Mouse (Mus musculus) kidney, postnatal 0 days (tissue): ENCODE measurements around the gene Rnase13. TPM values are rescaled to one million over a fixed set of nuclear protein-coding genes. Genes with fewer than 3 reads are reported as not detected.

Experiments used
- ATAC-seq: fragments of 200-750 bp; cut with Nextera tagmentation; replicated peaks from 2 replicates; pipeline ENCODE4 v1.8.0; 2017; ENCODE audit warnings: low read depth, moderate number of reproducible peaks, moderate TSS enrichment, moderate library complexity; ENCODE audit not compliant: low FRiP score
- DNase-seq: peaks from one replicate; pipeline ENCODE4 v3.0.0-alpha.2; 2016; ENCODE audit warnings: low spot score
- H3K27ac ChIP-seq: fragments of 300-500 bp; sonication (generic); 2 replicates; pipeline ENCODE4 v1.5.1; 2014; ENCODE audit warnings: mild to moderate bottlenecking
- H3K27me3 ChIP-seq: fragments of 300-500 bp; sonication (generic); 2 replicates; pipeline ENCODE4 v1.6.1; 2014; ENCODE audit warnings: low read length, mixed read lengths; ENCODE audit not compliant: insufficient read depth
- H3K36me3 ChIP-seq: fragments of 300-500 bp; sonication (generic); 2 replicates; pipeline ENCODE4 v1.6.1; 2014; ENCODE audit warnings: low read length, mixed read lengths; ENCODE audit not compliant: insufficient read depth
- H3K4me1 ChIP-seq: fragments of 300-500 bp; sonication (generic); replicated peaks from 2 replicates; pipeline ENCODE4 v1.6.1; 2014; ENCODE audit warnings: antibody characterized with exemption, low read length, mixed read lengths; ENCODE audit not compliant: insufficient read depth
- H3K4me2 ChIP-seq: fragments of 300-500 bp; sonication (generic); 2 replicates; pipeline ENCODE4 v1.6.1; 2014; ENCODE audit warnings: mild to moderate bottlenecking, low read length, moderate library complexity, mixed read lengths
- H3K4me3 ChIP-seq: fragments of 300-500 bp; sonication (generic); replicated peaks from 2 replicates; pipeline ENCODE4 v1.5.1; 2014; ENCODE audit warnings: low read depth, low read length
- H3K9ac ChIP-seq: fragments of 300-500 bp; sonication (generic); 2 replicates; pipeline ENCODE4 v1.6.1; 2014; ENCODE audit warnings: low read depth, low read length
- H3K9me3 ChIP-seq: fragments of 300-500 bp; sonication (generic); replicated peaks from 2 replicates; pipeline ENCODE4 v1.6.1; 2016; ENCODE audit warnings: low read length, inconsistent platforms, mixed read lengths
- CTCF ChIP-seq: IDR thresholded peaks from 2 replicates; pipeline ENCODE4 v1.5.1; 2016; ENCODE audit warnings: antibody characterized with exemption, low read depth, mild to moderate bottlenecking, moderate library complexity
- WGBS: fragments of 180-500 bp; shearing (Covaris S2); extraction: QIAGEN DNeasy Blood & Tissue Kit; methylation state at CpG from one replicate; pipeline ENCODE4 v1.1.7; 2014; 5-methylcytosine and 5-hydroxymethylcytosine counted together
- polyA plus RNA-seq: library from polyadenylated mRNA; unstranded; fragments of >200 nt; fragmentation: Nextera tagmentation; extraction: Ambion mirVana; gene quantifications from 2 replicates; pipeline ENCODE4 v1.2.1, GENCODE M21; 2015

Gene Rnase13
- polyA plus RNA-seq, 1 experiment from 2014 or later, result not detected

- H3K27me3 ChIP-seq, result no peaks in the 10 kb centered on the region
- no peaks in the 10 kb centered on the region for H3K36me3 ChIP-seq
- no peak overlapping the region for H3K27ac ChIP-seq
- no peak overlapping the region for H3K9ac ChIP-seq
- H3K4me3 ChIP-seq, result no peak overlapping the region
- no peaks in the 10 kb centered on the region for H3K4me1 ChIP-seq
- 75% methylated on average over 4 of the region's 4 CpGs for WGBS
- no peak for TF ChIP-seq CTCF
- no peak overlapping the region for H3K4me2 ChIP-seq
- ATAC-seq (no peak), DNase-seq (no peak)
- H3K9me3 ChIP-seq, result no peaks in the 10 kb centered on the region
Observed at GRCm38 (mm10) chr14:51923492-51923891, 919 bp upstream of the Rnase13 start.

- H3K4me3 ChIP-seq, result no peak overlapping the region
- TF ChIP-seq CTCF, result no peak
Observed at GRCm38 (mm10) chr14:51922910-51923309, 337 bp upstream of the Rnase13 start.

GRCm38 (mm10) chr14:51921759-51922570 is 608 bp downstream of the Rnase13 start:
- TF ChIP-seq CTCF, result no peak
- Histone ChIP-seq H3K9ac (no peak overlapping the region), H3K4me2 (no peak overlapping the region), H3K27me3 (no peaks in the 10 kb centered on the region), H3K9me3 (no peaks in the 10 kb centered on the region), H3K4me1 (no peaks in the 10 kb centered on the region), H3K27ac (no peak overlapping the region), H3K4me3 (no peak overlapping the region), H3K36me3 (no peaks in the 10 kb centered on the region)
- ATAC-seq (no peak), DNase-seq (no peak)
- WGBS, result 67% methylated on average over 16 of the region's 16 CpGs

More at GRCm38 (mm10) chr14:51922910-51923309, 337 bp upstream of the Rnase13 start:
- no peak for DNase-seq
- H3K4me2 ChIP-seq, result no peak overlapping the region
- H3K4me1 ChIP-seq, result no peaks in the 10 kb centered on the region
- no peaks in the 10 kb centered on the region for H3K9me3 ChIP-seq
- H3K9ac ChIP-seq, result no peak overlapping the region
- WGBS, result 80% methylated on average over 2 of the region's 2 CpGs
- no peak for ATAC-seq
- no peaks in the 10 kb centered on the region for H3K27me3 ChIP-seq
- no peaks in the 10 kb centered on the region for H3K36me3 ChIP-seq
- H3K27ac ChIP-seq, result no peak overlapping the region

- TF ChIP-seq CTCF, result no peak
- Histone ChIP-seq H3K36me3 (no peaks in the 10 kb centered on the region), H3K9me3 (no peaks in the 10 kb centered on the region), H3K9ac (no peak overlapping the region), H3K4me3 (no peak overlapping the region), H3K27me3 (no peaks in the 10 kb centered on the region), H3K4me1 (0 out of 2 replicates have a peak, but pooled peaks cover 5% of the 10 kb centered on the region), H3K4me2 (no peak overlapping the region), H3K27ac (no peak overlapping the region)
- ATAC-seq (no peak), DNase-seq (no peak)
- WGBS, result 81% methylated on average over 4 of the region's 4 CpGs
Observed at GRCm38 (mm10) chr14:51918966-51919365, 3.6 kb downstream of the Rnase13 start.

GRCm38 (mm10) chr14:51918125-51918524 is 4.4 kb downstream of the Rnase13 start, which contains the start of gene Tppp2:
Gene Tppp2 (plus strand): TSS chr14:51918425.
- no peak within 1 kb of the TSS for H3K9ac ChIP-seq
- TF ChIP-seq CTCF, result no peak
- H3K27me3 ChIP-seq, result no peaks in the 10 kb centered on the region
- no peaks in the 10 kb centered on the region for H3K36me3 ChIP-seq
- ATAC-seq (no peak), DNase-seq (no peak)
- H3K27ac ChIP-seq, result no peak within 1 kb of the TSS
- no peak within 1 kb of the TSS for H3K4me2 ChIP-seq
- H3K9me3 ChIP-seq, result no peaks in the 10 kb centered on the region
- 84% methylated on average over 4 of the region's 4 CpGs for WGBS
- 0 out of 2 replicates have a peak, but pooled peaks cover 11% of the 10 kb centered on the region for H3K4me1 ChIP-seq
- H3K4me3 ChIP-seq, result no peak within 1 kb of the TSS

GRCm38 (mm10) chr14:51916539-51916938 is 6.0 kb downstream of the Rnase13 start:
- H3K36me3 ChIP-seq, result no peaks in the 10 kb centered on the region
- TF ChIP-seq CTCF, result no peak
- H3K9ac ChIP-seq, result no peak overlapping the region
- H3K4me1 ChIP-seq, result 0 out of 2 replicates have a peak, but pooled peaks cover 11% of the 10 kb centered on the region
- H3K27me3 ChIP-seq, result no peaks in the 10 kb centered on the region
- H3K4me3 ChIP-seq, result no peak overlapping the region
- no peak overlapping the region for H3K4me2 ChIP-seq
- 92% methylated on average over 4 of the region's 4 CpGs for WGBS
- DNase-seq, result no peak
- ATAC-seq, result no peak
- H3K9me3 ChIP-seq, result no peaks in the 10 kb centered on the region
- H3K27ac ChIP-seq, result no peak overlapping the region
